Mouse (Mus musculus): ENCODE measurements around the gene Wipi1. TPM values are rescaled to one million over a fixed set of nuclear protein-coding genes. Genes with fewer than 3 reads are reported as not detected.
A peak's percentile ranks its signal among the peaks of the same experiment; 100 is the strongest.

Wipi1 gene
- polyA plus RNA-seq, 2 experiments = 9.0 to 11.9 TPM

DNA sequence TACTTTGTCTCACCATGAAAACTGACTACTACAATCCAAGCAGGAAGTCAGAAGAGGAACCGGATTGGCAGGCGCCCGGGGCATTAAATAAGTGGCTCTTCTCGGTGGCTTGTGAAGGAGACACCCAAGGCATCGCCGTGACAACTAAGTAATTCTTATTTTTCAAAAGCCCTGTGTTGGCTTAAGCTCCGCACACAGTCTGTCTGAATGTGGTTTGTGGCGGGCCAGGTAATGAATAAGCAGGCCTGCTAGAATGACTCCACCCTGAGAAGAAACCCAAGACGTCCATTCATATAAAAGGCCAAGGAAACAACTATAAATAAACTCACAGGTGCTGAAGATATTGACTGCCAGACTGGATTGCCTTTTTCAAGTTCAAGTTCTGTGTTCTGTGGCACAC lies 3.5 kb upstream of the Wipi1 start:
- TF ChIP-seq CTCF (IDR thresholded peaks at IDR 0.05; ENCODE audit: low read depth) (no peak), EP300 (IDR thresholded peaks at IDR 0.05; ENCODE audit: low read depth) (no peak)
- Histone ChIP-seq H3K9me3 (ENCODE audit: control insufficient read depth, low read length) (no peaks in the 10 kb centered on the region), H3K4me2 (ENCODE audit: low read depth) (peak overlapping the region; percentile 90), H3K9ac (replicated peaks) (peak overlapping the region; percentile 61), H3K36me3 (replicated peaks; ENCODE audit: control insufficient read depth, insufficient read depth, low read depth) (no peaks in the 10 kb centered on the region), H3K4me1 (replicated peaks; ENCODE audit: control insufficient read depth in 2 of 2, insufficient read depth in 2 of 2, low read length in 1 of 2) (peaks cover 49 to 66% of the 10 kb centered on the region in 2 experiments), H3K4me3 (ENCODE audit: insufficient read depth in 1 of 2, low read depth in 2 of 2, low read length in 2 of 2) (peak overlapping the region; percentile 45 to 61), H3K27me3 (ENCODE audit: control insufficient read depth, insufficient read depth, low read length) (no peaks in the 10 kb centered on the region), H3K27ac (peak overlapping the region; percentile 90)
- no peak for ATAC-seq (ENCODE audit: insufficient read depth)
- WGBS (ENCODE audit: insufficient replicate concordance) = 24% methylated on average over 9 of the region's 9 CpGs
- no peak for DNase-seq (ENCODE audit: low read depth in 3 of 3, low spot score in 3 of 3)

DNA sequence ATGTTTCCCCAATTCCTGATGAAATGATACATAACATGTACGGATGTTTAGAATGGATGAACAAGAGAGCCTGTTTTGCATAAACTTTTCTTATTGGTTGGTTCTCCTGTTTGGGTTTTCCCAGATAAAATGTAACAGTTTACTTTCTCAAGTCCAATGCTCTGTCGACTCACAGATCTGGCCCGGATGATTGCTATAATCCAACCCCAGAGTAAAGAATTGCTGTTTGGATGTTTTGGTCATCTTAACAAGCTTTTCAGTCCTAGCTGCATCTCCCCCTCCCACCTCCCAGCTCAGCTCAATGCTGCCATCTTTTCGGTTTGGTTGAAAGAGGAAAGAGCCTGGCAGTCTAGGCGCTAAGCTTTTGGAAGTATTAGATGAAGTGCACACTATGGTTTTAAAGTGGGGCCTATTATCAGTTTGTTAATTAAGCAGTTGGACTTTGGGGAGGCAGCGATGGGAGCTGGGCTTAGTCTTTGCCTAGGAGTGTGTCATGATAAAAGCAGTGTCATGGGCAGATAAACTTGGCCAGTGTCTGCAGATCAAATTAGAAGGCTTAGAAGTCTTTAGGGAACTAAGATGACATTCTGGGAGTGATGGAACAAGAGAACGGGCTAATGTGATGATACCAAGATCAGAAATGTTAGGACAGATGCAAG lies 1.2 kb upstream of the Wipi1 start:
- DNase-seq (ENCODE audit: low read depth in 3 of 3, low spot score in 3 of 3) = peak; percentile 81 to 86 (median 81)
- H3K9me3 ChIP-seq (ENCODE audit: control insufficient read depth, low read length) = no peaks in the 10 kb centered on the region
- no peaks in the 10 kb centered on the region for H3K36me3 ChIP-seq (replicated peaks; ENCODE audit: control insufficient read depth, insufficient read depth, low read depth)
- H3K4me3 ChIP-seq (ENCODE audit: insufficient read depth in 1 of 2, low read depth in 2 of 2, low read length in 2 of 2) = peak overlapping the region; percentile 45 to 52
- H3K4me1 ChIP-seq (replicated peaks; ENCODE audit: control insufficient read depth in 2 of 2, insufficient read depth in 2 of 2, low read length in 1 of 2) = peaks cover 64 to 75% of the 10 kb centered on the region in 2 experiments
- 9% methylated on average over 7 of the region's 7 CpGs for WGBS (ENCODE audit: insufficient replicate concordance)
- TF ChIP-seq EP300 (IDR thresholded peaks at IDR 0.05; ENCODE audit: low read depth) (peak; percentile 95), CTCF (IDR thresholded peaks at IDR 0.05; ENCODE audit: low read depth) (no peak)
- H3K27ac ChIP-seq = peak overlapping the region; percentile 99
- peak overlapping the region; percentile 52 for H3K9ac ChIP-seq (replicated peaks)
- H3K27me3 ChIP-seq (ENCODE audit: control insufficient read depth, insufficient read depth, low read length) = no peaks in the 10 kb centered on the region
- peak; percentile 22 for ATAC-seq (ENCODE audit: insufficient read depth)
- peak overlapping the region; percentile 90 for H3K4me2 ChIP-seq (ENCODE audit: low read depth)

DNA sequence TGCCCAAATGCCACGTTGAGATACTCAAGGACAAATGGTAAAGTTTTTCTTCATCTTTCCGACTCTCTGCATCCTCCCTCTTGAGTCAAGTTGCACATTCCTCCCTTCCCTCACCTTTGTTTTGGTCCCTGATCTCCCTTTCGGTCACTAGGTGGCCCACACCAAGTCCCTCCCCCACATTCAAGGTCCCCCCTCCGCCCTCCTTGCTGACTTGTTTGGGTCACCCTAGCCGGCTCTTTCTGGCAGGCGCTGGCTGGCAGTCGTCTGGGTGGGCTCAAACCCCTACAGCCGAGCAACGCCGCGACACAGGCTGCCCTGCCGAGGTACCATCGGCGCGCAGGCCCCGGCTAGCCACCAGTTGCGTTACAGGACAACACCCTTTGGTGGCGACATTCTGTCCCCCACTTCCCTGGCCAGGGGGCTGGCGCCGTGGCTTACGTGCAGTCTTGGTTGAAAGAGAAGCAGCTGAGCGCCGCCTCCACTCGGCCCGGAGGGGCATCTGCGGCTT lies 918 bp downstream of the Wipi1 start:
- under 1% methylated on average over 26 of the region's 26 CpGs for WGBS (ENCODE audit: insufficient replicate concordance)
- Histone ChIP-seq H3K9me3 (ENCODE audit: control insufficient read depth, low read length) (no peaks in the 10 kb centered on the region), H3K4me1 (replicated peaks; ENCODE audit: control insufficient read depth in 2 of 2, insufficient read depth in 2 of 2, low read length in 1 of 2) (peaks cover 43 to 55% of the 10 kb centered on the region in 2 experiments), H3K36me3 (replicated peaks; ENCODE audit: control insufficient read depth, insufficient read depth, low read depth) (no peaks in the 10 kb centered on the region), H3K27me3 (ENCODE audit: control insufficient read depth, insufficient read depth, low read length) (no peaks in the 10 kb centered on the region), H3K4me2 (ENCODE audit: low read depth) (peak overlapping the region; percentile 77), H3K27ac (peak overlapping the region; percentile 45), H3K9ac (replicated peaks) (peak overlapping the region; percentile 78), H3K4me3 (ENCODE audit: insufficient read depth in 1 of 2, low read depth in 2 of 2, low read length in 2 of 2) (peak overlapping the region; percentile 75 to 76)
- ATAC-seq (ENCODE audit: insufficient read depth) = peak; percentile 14
- TF ChIP-seq EP300 (IDR thresholded peaks at IDR 0.05; ENCODE audit: low read depth) (no peak), CTCF (IDR thresholded peaks at IDR 0.05; ENCODE audit: low read depth) (peak; percentile 60)
- peak in 1 of 3 experiments; percentile 57 for DNase-seq (ENCODE audit: low read depth in 3 of 3, low spot score in 3 of 3)

DNA sequence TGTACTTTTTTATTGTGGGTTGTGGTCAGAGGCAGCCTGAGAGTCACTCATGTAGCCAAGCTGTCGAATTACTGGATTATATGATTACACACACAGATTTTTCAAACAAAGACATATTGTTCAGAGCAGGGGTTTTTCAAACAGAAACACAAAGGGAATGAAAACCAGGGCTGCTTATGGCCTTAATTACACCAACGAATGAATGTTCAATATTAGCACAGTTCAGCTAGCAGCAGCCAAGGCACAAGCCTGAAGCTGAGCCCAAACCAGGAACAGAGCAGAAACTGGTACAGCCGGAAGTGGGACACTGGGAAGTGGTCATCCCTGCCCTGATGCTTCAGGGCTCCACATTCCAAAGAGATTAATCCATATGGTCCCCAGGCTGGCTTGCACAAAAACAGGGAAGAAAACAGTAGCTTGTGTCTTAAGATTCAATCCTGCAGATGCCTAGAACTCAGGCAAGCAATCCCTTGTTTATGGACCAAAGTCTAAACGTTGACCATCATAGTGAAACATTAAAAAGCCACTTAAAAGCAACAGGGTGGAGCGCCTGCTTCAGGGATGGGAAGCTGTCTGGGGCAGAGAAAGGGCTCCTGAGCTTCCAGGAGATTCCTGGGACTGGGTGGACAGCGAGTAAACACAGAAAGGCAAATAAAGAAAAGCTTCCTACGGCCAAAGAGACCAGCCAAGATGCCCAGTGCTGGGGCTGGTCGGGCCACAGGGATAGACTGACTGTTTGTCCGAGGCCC lies 1.5 kb downstream of the Wipi1 start:
- ATAC-seq (ENCODE audit: insufficient read depth) (no peak), DNase-seq (ENCODE audit: low read depth in 3 of 3, low spot score in 3 of 3) (no peak)
- Histone ChIP-seq H3K36me3 (replicated peaks; ENCODE audit: control insufficient read depth, insufficient read depth, low read depth) (no peaks in the 10 kb centered on the region; the same call in 1 of the 2 replicates), H3K4me2 (ENCODE audit: low read depth) (peak overlapping the region; percentile 77), H3K9me3 (ENCODE audit: control insufficient read depth, low read length) (no peaks in the 10 kb centered on the region), H3K4me1 (replicated peaks; ENCODE audit: control insufficient read depth in 2 of 2, insufficient read depth in 2 of 2, low read length in 1 of 2) (peaks cover 37 to 49% of the 10 kb centered on the region in 2 experiments), H3K4me3 (ENCODE audit: insufficient read depth in 1 of 2, low read depth in 2 of 2, low read length in 2 of 2) (peak overlapping the region; percentile 75 to 76), H3K27ac (peak overlapping the region; percentile 45), H3K9ac (replicated peaks) (peak overlapping the region; percentile 78), H3K27me3 (ENCODE audit: control insufficient read depth, insufficient read depth, low read length) (no peaks in the 10 kb centered on the region)
- TF ChIP-seq CTCF (IDR thresholded peaks at IDR 0.05; ENCODE audit: low read depth) (no peak), EP300 (IDR thresholded peaks at IDR 0.05; ENCODE audit: low read depth) (no peak)
- WGBS (ENCODE audit: insufficient replicate concordance) = 25% methylated on average over 9 of the region's 9 CpGs
